14 mouse cellular contexts compared by ENCODE assay signal in the genomic region with DNA sequence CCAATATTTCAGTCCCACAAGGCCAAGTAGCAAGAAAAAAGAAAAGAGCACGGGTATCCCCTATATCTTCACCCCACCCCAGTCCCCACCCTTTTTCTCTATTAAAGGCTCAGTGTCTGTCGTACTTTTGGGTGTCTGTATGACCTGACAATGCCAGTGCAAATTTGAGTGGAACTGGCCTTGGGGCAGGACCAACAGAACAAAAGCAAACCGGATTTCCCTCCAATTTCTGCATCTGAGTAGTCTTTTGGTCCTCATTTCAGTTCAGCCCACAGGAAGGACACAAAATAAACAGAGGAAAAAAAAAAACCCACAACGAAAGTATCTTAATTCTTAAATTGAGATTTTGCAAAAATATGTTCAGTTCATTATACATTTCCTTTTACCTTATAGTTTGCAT. TPM values are rescaled to one million over a fixed set of nuclear protein-coding genes. Genes with fewer than 3 reads are reported as not detected.
"Had no signal": no experiment of that assay in that cellular context is flagged by ENCODE, and none has a peak within 500 bp of the region (broad histone marks: within the 10 kb centered on the region; RNA-seq: fewer than 3 reads in every experiment).

No protein-coding gene starts in this region.

- DNase-seq: retina, postnatal 1 day; right cerebral cortex, adult 18-20 months; right cerebral cortex, postnatal 14 days; right cerebral cortex, postnatal 25 days; right cerebral cortex, postnatal 4 days; spleen, adult 18-20 months; thymus, adult 18-20 months; thymus, adult 2 months; thymus, postnatal 14 days; thymus, postnatal 25 days; thymus, postnatal 36 days; thymus, postnatal 4 days had no signal

RNA-seq across cellular contexts. Expression of a gene that starts 5.9 kb away (rescaled TPM):
- polyA plus RNA-seq: small intestine, adult 2 months; spleen, adult 2 months; thymus, adult 2 months had no signal
